Mouse (Mus musculus): ENCODE measurements around the gene B4gat1.

B4gat1 gene

GRCm38 (mm10) chr19:5032686-5033085, 5.9 kb upstream of the B4gat1 start:
- DNase-seq (ENCODE audit: low spot score): no peak

GRCm38 (mm10) chr19:5036577-5036976, 2.0 kb upstream of the B4gat1 start:
- no peak for DNase-seq (ENCODE audit: low spot score)

GRCm38 (mm10) chr19:5037678-5038571, 701 bp upstream of the B4gat1 start:
- peak; percentile 77 for DNase-seq (ENCODE audit: low spot score)

- DNase-seq (ENCODE audit: low spot score): peak; percentile 41
Observed at GRCm38 (mm10) chr19:5039301-5040114, 882 bp downstream of the B4gat1 start.

GRCm38 (mm10) chr19:5040862-5041523, 2.4 kb downstream of the B4gat1 start, which contains the start of gene Brms1:
TSS of gene Brms1 (plus strand) at chr19:5041354.
- DNase-seq (ENCODE audit: low spot score): peak; percentile 89

GRCm38 (mm10) chr19:5041588-5041987, 3.0 kb downstream of the B4gat1 start:
- DNase-seq (ENCODE audit: low spot score): no peak

- no peak for DNase-seq (ENCODE audit: low spot score)
Observed at GRCm38 (mm10) chr19:5045531-5045930, 6.9 kb downstream of the B4gat1 start.

GRCm38 (mm10) chr19:5048138-5049056, 9.8 kb downstream of the B4gat1 start:
- DNase-seq (ENCODE audit: low spot score): no peak

GRCm38 (mm10) chr19:5049325-5049724, 10.7 kb downstream of the B4gat1 start:
- DNase-seq (ENCODE audit: low spot score): no peak

- DNase-seq (ENCODE audit: low spot score): no peak
Observed at GRCm38 (mm10) chr19:5050047-5050905, 11.7 kb downstream of the B4gat1 start, which contains the start of gene Rin1. TSS of gene Rin1 (plus strand) at chr19:5050481.

- DNase-seq (ENCODE audit: low spot score): no peak
Observed at GRCm38 (mm10) chr19:5051031-5051430, 12.4 kb downstream of the B4gat1 start.

GRCm38 (mm10) chr19:5051515-5051914, 12.9 kb downstream of the B4gat1 start:
- DNase-seq (ENCODE audit: low spot score): no peak

GRCm38 (mm10) chr19:5052166-5052822, 13.7 kb downstream of the B4gat1 start:
- no peak for DNase-seq (ENCODE audit: low spot score)

GRCm38 (mm10) chr19:5052853-5053252, 14.2 kb downstream of the B4gat1 start:
- DNase-seq (ENCODE audit: low spot score): no peak

GRCm38 (mm10) chr19:5053909-5054308, 15.3 kb downstream of the B4gat1 start:
- DNase-seq (ENCODE audit: low spot score): no peak

GRCm38 (mm10) chr19:5056251-5056650, 17.6 kb downstream of the B4gat1 start:
- no peak for DNase-seq (ENCODE audit: low spot score)

GRCm38 (mm10) chr19:5057876-5058775, 19.5 kb downstream of the B4gat1 start:
- DNase-seq (ENCODE audit: low spot score): no peak
